Mouse (Mus musculus): ENCODE results near the gene Slco2b1.
"Not testable (repeated sequence)": the region's sequence is repeated elsewhere in the genome, so short reads cannot be mapped to it uniquely, and the experiment has no call there.

The Slco2b1 gene

DNA sequence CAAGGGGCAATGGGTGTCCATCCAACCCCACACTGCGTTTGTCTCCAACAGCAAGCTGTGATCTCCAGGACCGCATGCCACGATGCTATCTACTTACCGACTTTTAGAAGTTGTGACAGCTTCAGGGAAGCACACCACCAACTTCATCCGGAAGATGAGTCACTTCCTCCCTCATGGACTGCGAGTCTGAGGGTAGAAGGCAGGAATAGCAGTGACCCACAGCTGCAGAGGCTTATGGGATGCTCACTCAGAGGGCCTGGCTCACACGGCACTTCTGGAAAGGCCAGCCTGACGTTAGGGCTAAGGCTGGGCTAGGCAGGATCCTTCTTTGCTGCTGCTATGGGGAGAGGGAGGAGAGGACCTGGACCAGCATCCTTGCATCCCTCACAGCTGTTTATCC, at the start of gene Slco2b1:
Gene Slco2b1 (minus strand): TSS at position 175 of the 400 bp plus-strand sequence.
- DNase-seq (ENCODE audit: low read depth in 2 of 2, low spot score in 2 of 2): no peak

DNA sequence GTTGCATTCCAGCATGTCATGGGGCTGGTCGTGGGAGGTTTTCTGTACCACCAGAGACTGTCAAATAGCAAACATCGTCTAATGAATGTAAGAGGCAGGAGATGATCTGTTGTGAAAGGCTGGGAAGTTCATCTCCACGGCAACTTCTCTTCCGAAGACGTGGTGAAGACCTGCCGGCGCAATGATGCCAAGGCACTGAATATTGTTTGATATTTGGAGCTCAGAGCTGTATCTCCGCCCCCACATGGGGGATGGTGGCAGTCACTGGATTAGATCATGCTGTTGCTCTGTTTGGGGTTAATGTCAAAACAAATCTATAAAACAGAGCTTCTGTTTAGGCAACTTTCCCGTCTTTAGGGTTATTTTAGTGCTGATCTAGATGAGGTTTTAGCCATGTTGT, 28.1 kb upstream of the Slco2b1 start:
- no peak for DNase-seq (ENCODE audit: low read depth in 2 of 2, low spot score in 2 of 2)

DNA sequence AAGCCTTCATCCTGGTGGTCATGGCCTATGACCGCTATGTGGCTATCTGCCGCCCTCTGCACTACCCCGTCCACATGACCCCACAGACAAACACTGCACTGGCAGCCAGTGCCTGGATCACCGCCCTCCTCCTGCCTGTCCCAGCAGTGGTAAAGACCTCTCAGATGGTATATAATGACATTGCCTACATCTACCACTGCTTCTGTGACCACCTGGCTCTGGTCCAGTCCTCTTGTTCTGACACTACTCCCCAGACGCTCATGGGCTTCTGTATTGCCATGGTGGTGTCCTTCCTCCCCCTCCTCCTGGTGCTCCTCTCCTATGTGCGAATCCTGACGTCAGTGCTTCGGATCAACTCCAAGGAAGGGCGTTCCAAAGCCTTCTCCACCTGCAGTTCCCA, 24.4 kb upstream of the Slco2b1 start:
- DNase-seq (ENCODE audit: low read depth in 2 of 2, low spot score in 2 of 2): not testable (repeated sequence)

DNA sequence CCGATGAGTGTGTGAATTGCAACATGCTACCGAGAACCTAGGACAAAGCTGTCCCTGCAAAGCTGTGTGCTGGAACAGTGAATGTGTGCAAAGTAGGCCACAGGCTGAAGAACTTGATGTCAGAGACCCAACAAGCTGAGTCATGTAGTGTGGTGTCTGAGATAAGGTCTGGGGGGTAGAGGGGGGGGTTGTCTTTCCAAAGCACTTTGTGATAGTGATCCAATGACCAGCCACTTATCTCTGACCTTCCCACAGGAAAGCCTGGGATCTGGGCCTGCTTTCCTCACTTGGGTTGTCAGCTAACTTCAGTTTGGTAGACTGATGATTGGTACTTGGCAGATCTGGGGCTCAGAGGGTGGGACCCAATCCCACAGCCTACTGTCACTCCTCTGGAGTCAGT, 23.5 kb upstream of the Slco2b1 start:
- no peak for DNase-seq (ENCODE audit: low read depth in 2 of 2, low spot score in 2 of 2)

DNA sequence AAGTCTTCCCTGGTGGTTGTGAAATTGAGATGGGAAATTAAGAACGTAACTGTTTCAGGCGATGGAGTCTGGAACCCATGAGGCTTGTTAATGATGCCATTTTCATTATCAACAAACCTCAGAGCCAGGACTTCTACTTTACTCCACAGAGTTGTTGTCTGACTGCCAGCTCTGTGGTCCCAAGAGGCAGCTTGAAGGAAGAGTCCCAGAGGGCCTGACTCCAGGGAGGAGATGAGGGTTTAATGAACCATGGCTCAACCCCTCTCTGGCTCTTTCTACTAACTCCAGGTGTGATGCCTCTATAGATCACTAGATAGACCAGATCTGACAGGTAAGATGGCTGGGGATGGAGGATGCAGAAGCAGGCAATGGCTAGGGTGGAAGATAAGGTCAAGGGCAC, 18.8 kb upstream of the Slco2b1 start, which contains the start of gene Olfr520:
Gene Olfr520 (plus strand): TSS at position 301 of the 400 bp plus-strand sequence.
- no peak for DNase-seq (ENCODE audit: low read depth in 2 of 2, low spot score in 2 of 2)

DNA sequence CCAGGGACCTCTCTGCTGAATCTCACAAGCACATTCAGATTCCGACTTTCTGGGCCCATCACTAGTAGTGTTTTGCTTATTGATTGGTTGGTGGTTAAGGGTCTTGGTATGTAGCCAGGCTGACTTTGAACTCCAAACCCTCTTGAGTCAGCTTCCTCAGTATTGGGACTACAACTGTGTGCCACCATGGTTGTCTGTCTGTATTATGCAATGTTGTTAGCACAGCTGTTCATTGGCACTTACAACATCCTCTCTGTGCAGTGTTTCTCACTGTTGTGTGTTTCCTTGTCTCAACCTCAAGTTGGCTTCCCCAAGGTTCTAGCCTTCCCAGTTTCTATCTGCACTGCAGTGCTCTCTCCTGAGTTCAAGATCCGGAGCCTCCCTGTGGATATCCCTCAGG, 5.4 kb upstream of the Slco2b1 start:
- no peak for DNase-seq (ENCODE audit: low read depth in 2 of 2, low spot score in 2 of 2)

DNA sequence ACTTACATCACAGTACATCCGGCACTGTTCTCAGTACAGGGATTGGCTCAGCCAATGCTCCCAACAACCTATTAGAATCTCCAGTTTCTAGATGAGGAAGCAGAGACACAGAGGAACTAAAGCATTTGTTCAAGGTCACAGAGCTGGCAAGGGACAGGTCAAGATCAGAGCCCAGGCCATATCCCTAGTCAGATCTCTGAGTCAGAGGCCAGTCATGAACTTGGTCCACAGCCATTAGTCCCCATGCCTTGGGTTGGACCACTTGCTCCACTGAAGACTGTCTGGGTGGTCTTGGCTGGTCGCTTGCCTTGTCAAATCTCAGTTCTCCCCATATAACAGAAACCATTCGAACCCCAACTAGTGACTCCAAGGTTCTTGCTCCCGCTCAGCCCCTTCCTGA, 1.3 kb upstream of the Slco2b1 start:
- DNase-seq (ENCODE audit: low read depth in 2 of 2, low spot score in 2 of 2): no peak

DNA sequence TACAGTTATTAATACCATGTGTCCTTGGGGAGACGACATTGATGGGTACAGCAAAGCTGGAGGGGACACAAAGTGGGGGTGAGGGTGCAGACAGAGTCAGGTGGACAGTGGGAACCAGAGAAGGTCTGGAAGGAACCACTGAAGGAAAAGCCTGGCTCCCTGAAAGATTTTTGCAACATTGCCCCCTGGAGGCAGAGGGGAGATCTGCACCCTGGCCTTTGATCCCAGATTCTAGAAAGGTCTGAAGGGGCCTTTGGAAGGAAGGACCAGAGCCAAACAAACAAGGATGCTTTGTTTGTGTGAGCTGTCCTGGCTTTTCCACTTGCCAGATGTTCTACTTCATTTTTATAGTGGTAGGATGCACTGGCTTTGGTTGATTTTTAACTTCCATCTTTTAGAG, 664 bp downstream of the Slco2b1 start:
- DNase-seq (ENCODE audit: low read depth in 2 of 2, low spot score in 2 of 2): peak; percentile 14 to 30

DNA sequence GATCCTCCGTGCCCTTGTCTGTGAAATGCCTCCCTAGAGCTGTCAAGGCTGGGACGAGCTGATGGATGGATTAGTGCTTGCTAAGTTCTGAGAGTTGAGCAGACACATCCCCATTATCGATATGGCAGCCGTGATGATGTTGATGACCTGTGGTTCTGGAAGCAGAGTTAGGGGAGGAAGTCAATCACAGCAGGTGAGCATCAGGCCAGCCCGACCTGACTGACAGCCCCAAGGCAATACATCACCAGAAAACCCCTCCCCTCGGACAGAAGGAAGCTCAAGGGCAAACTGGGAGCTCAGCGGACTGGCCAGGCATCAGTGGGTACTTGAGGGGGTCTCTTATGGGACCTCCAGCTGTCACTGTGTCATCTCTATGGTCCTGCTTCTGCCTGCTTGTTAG, 1.1 kb downstream of the Slco2b1 start:
- no peak for DNase-seq (ENCODE audit: low read depth in 2 of 2, low spot score in 2 of 2)

DNA sequence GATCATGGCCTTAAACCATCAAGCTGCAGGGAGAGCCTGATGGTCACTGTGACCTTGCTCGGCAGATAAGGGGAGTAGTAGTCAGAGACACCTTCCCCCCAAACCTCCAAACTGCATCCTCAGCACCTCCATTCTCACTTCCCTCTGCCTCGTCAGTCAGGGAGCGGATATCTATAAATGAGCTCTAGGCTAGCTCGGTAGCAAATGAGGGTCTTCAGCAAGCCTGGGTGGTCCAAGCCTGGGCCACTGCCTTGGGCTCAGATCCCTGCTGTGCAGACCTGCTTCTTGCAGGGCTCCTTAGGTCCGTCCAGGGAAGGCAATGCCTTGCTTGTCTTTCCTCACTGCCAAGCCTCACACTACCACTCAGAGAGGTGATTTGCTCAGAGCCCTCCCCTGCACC, 2.4 kb downstream of the Slco2b1 start:
- no peak for DNase-seq (ENCODE audit: low read depth in 2 of 2, low spot score in 2 of 2)

DNA sequence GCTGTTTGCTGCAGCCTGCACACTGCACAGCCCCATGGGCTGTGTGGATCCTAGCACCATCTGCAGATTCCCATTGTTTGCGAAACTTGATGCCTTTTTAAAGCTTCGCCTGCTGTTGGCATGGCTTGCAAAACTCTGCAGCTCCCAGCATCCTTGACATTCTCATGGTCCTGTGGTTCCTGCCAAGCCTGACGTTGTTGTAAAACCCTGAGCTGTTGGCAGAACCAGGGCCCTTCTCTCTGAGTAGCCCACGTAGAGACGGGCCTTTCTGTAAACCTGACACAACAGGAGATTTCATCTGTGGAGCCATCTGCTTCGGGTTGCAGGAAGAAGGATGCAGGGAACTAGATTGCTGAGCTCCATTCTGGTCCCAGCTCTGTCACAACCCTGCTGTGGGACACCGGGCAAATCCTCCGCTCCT, 2.8 kb downstream of the Slco2b1 start:
- DNase-seq (ENCODE audit: low read depth in 2 of 2, low spot score in 2 of 2): no peak

DNA sequence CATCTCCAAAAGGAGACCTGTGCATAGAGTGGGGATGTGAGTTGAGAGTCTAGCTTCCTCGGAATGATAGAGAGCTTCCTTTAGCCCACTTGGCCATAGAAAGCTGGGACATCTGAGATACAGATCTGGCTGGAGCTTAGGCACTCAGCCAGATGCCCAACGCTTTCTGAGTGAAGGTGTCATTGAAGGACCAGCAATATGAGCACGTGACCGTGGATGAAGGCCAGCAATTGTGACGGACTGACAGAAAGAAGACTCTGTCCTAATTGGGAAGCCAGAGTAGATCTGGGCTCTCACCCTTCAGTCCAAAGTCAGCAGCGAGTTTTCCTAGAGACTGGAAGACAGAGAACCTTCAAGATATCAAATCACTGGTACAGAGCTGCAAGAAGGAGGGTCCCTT, 3.5 kb downstream of the Slco2b1 start:
- no peak for DNase-seq (ENCODE audit: low read depth in 2 of 2, low spot score in 2 of 2)

DNA sequence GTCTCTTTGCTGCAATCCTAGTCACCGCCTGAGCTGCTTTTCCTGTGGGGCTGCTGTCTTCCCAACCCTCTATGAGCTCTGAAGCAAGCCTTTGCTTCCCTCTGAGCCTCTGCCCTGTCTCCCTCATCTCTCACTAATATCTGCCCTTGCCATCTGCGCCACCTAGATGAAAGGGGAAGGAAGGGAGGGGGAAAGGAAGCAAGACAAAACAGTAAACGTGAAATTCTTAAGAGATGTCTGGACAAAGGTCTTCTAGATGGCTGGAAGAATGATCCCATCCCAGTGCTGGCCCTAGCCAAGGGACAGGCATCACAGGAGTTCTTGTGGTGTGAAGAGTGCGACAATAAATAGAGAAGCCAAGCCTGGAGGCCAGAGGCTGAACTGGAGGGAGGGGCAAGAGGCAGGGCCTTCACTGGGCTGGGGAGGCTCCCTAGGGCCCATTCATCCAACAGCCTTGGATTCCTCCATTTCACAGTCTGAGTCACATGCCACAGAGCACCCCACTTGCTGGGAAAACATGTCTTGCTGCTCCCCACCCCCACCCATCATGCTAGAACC, 4.0 kb downstream of the Slco2b1 start:
- no peak for DNase-seq (ENCODE audit: low read depth in 2 of 2, low spot score in 2 of 2)

DNA sequence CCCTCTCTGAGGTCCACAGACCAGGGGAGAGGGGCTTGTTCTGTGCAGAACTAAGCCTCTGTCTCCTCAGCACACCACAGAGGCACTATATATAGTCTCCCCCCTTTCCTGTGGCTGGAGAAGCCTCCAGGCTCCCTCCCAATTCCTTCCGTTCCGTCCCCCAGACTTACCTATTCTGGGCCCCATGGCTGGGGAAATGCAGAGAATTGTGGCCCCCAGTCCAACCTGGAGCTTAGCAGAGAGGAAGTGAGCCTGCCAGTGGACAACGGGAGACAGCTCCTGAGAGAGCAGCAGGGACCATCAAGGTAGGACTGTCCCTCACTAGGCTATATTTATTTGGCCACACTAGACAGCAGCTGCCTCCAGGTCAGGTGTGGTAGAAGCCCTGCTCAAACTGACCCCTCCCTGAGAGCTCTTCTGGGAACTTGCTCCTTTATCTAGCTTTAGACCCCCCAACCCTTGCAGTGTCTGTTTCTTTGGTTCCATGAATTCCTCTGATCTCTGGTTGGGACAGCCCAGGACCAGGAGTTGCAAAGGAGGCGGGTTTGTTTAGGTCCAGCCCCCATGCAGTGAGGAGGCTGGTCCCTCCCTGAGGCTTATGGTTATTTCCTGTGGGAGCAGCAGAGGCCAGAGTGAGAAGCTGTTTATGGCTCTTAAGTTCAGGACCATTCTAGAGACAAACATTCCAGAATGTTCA, 4.7 kb downstream of the Slco2b1 start:
- DNase-seq (ENCODE audit: low read depth in 2 of 2, low spot score in 2 of 2): no peak

DNA sequence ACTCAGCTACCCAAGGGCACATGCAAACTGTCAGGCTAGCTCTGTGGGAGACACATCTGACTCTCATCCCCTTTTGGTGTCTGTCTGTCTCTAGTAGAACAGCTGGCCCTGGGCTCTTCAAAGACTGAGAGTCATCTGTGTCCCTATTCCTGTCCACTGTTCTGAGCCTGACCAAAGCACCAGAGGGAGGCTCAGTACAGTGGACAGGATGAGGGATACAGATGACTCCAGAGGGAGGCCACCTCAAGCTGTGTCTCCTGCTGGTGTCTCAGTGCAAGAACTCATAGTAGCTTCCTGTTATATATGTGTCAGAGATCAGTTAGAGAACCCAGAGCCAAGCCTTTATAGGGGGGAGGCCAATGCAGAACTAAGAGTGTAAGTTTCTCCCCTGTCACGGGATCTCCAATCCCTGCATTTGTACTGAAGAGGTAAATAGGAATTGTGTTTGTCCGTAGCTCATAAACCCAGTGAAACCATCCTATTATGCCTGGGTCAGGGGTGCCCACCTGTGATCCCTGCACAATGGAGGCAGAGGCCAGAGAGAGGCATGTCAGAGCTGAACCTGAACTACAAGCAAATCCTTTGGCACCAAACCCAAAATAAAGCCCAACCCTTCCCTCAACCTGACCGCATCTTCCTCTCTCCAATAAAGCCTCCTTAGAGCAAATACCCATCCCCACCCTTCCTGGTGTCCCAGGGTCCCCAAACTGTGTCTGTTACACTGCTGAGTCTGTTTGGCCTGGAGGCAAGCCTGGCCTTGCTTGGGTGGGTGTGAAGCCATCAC, 6.2 kb downstream of the Slco2b1 start:
- DNase-seq (ENCODE audit: low read depth in 2 of 2, low spot score in 2 of 2): no peak

DNA sequence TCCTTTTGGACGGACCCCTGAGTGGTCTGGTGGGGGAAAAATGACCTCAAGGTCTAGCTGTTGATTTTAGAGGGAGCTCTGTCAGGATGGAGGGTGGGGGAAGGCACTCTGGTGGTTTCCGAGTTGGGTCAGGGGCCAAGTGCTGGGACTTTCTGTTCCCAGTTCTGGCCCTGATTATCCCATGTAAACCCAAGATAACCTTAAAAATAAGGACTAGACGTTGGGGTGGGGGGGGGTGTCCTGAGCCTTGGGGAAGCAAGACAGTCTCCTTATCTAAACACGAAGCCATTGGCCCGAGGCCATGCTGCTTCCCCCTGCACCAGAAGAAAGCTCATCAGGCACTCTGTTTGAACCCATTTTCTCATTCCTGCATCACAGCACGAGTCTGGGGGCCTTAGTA, 8.9 kb downstream of the Slco2b1 start:
- DNase-seq (ENCODE audit: low read depth in 2 of 2, low spot score in 2 of 2): no peak

DNA sequence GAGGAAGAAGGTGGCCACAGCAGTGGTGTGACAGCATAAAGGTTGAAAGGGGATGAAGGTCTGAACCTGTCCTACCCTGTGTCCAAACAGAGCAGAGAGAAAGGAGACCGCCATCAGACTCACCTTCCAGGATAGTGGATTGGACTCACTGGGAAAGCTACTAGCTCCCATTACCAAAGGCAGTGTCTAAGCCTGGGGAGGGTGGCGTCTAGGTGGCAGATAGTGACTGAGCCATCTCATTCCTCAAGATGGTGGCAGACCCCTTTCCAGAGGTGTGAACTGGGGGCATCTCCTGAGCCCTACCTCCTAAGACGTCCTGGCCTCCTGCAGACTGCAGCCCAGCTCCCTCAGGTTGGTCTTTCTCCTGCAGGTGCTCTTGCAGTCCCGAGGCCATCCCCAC, 10.5 kb downstream of the Slco2b1 start:
- no peak for DNase-seq (ENCODE audit: low read depth in 2 of 2, low spot score in 2 of 2)

DNA sequence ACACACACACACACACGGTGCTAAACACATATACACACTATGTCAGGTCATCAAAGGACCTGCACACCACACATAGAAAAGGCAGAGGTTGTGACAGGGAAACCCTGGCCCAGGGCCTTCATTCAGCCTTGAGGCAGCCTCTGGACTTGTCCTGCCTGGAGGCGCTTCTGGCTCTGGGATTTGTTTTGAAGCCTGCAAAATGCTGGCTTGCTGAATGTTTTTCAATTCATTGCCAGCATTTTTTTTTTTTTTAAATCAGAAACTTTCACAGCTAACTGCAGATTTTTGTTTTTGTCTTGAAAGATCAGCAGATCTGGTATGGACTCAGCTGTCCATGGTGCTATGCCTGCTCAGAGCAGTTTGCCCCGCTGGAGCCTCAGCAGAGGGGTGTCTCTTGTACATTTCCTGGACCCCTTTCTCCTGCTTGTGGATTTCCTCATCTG, 11.4 kb downstream of the Slco2b1 start:
- no peak for DNase-seq (ENCODE audit: low read depth in 2 of 2, low spot score in 2 of 2)

DNA sequence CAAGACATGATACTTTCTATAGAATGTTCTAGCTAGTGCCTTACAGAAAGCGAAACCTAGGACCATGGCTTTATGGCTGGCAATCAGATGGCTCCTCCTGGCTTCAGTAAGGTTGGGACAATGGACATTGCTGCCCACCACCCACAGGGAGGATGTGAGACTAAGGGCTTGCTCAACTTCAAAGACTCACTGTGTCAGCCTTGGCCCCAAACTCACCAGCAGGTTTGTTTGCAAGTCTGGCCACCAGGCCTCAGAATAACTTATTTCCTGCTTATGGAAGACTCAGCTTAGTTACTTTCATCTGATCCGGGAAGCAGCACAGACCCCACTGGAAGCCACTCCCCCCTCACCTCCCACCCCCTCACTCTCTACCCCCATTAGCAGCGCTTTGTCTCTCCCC, 12.0 kb downstream of the Slco2b1 start:
- no peak for DNase-seq (ENCODE audit: low read depth in 2 of 2, low spot score in 2 of 2)

DNA sequence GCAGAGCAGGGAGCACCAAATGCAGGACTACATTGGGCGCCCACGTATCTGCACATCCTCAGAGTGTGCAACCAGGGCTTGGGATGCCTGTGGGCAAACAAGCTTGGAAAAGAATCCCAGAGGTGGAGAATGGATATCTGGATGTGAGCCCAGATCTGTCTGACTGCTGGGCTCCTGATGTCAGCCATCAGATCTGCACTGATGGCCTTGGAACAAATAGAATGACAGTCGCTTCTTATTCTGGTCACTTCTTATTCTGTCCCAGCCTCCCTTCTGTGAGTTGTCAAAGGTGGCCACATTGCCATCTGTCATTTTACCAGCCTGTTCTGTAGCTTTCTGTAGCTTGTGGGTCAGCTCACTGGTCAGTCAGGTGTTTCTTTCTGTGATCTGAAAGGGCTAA, 12.6 kb downstream of the Slco2b1 start:
- DNase-seq (ENCODE audit: low read depth in 2 of 2, low spot score in 2 of 2): no peak

DNA sequence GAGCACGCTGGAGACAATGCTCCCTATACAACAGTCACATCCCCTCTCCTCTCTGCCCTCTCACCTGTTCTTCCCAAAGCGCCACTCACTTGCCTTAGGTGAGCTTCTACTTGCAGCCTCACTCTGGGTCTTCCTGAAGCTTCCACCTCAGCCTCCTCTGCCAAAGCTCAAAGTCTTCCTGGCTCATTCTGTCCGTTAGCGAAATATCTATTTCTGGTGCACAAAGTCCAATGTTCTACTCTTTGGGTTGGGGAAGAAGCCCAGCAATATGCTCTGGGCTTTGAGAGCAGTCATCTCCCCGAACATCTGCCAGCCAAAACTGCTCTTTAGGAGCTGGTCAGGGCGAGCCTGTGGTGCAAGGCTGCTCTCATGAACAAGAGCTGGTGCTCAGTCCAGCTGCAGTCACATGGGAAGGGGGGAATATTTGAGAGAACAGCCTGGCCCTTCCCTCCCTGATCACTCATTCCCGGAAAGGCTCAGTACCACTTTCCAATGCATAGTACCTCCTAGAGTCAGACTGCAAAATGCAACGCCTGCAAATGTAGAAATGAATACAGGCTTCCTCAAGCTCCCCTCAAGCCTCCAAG, 15.6 kb downstream of the Slco2b1 start:
- DNase-seq (ENCODE audit: low read depth in 2 of 2, low spot score in 2 of 2): no peak

DNA sequence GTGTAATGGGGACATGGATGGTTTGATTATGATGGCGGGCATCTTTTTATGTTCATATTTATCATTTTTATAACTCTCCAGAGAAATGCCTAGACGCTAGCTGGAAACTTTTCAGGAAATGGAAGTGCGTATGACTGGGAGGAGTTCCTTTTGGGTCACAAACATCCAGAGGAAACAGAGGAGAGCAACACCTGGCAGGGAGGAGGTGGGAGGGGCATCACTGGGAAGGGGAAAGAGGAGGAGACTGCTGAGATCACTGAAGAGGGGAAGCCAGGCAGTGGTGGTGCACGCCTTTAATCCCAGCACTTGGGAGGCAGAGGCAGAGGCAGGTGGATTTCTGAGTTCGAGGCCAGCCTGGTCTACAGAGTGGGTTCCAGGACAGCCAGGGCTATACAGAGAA, 16.7 kb downstream of the Slco2b1 start:
- not testable (repeated sequence) for DNase-seq (ENCODE audit: low read depth in 2 of 2, low spot score in 2 of 2)
